Mouse (Mus musculus): ENCODE measurements around the gene Pola2. TPM values are rescaled to one million over a fixed set of nuclear protein-coding genes. Genes with fewer than 3 reads are reported as not detected.

The Pola2 gene
- polyA plus RNA-seq, 1 experiment from 2014 or later, result 65.4 TPM

- ATAC-seq (ENCODE audit: insufficient number of reproducible peaks, low FRiP score, low TSS enrichment, low read depth), result peak; percentile 69
- peak overlapping the region; percentile 54 for H3K9ac ChIP-seq
- H3K4me2 ChIP-seq (replicated peaks), result peak overlapping the region; percentile 99
- H3K27ac ChIP-seq (replicated peaks), result peak overlapping the region; percentile 87
- H3K4me1 ChIP-seq, result peaks cover 38% of the 10 kb centered on the region
- under 1% methylated on average over 38 of the region's 38 CpGs for WGBS
- H3K4me3 ChIP-seq (replicated peaks), result peak overlapping the region; percentile 67
- no peaks in the 10 kb centered on the region for H3K9me3 ChIP-seq (replicated peaks)
- no peaks in the 10 kb centered on the region for H3K27me3 ChIP-seq
- no peaks in the 10 kb centered on the region for H3K36me3 ChIP-seq
These were observed 39.9 kb downstream of the Pola2 start for GRCm38 (mm10) chr19:5923990-5924712.

GRCm38 (mm10) chr19:5922963-5923362 is 41.0 kb downstream of the Pola2 start:
- WGBS, result 93% methylated on average over 3 of the region's 3 CpGs
- H3K9ac ChIP-seq, result no peak overlapping the region
- H3K27me3 ChIP-seq, result no peaks in the 10 kb centered on the region
- H3K4me1 ChIP-seq, result peaks cover 27% of the 10 kb centered on the region
- no peaks in the 10 kb centered on the region for H3K9me3 ChIP-seq (replicated peaks)
- no peak overlapping the region for H3K4me3 ChIP-seq (replicated peaks)
- no peak overlapping the region for H3K27ac ChIP-seq (replicated peaks)
- no peak for ATAC-seq (ENCODE audit: insufficient number of reproducible peaks, low FRiP score, low TSS enrichment, low read depth)
- 0 out of 2 replicates have a peak overlapping the region, but pooled peaks have one; percentile 27 for H3K4me2 ChIP-seq (replicated peaks)
- H3K36me3 ChIP-seq, result peaks cover 5% of the 10 kb centered on the region

GRCm38 (mm10) chr19:5922119-5922942 is 41.7 kb downstream of the Pola2 start:
- Histone ChIP-seq H3K27ac (replicated peaks) (no peak overlapping the region), H3K27me3 (no peaks in the 10 kb centered on the region), H3K4me3 (replicated peaks) (no peak overlapping the region), H3K4me2 (replicated peaks) (peak overlapping the region; percentile 27), H3K9ac (peak overlapping the region; percentile 23; the same call in 1 of the 2 replicates), H3K4me1 (peaks cover 27% of the 10 kb centered on the region), H3K36me3 (peaks cover 11% of the 10 kb centered on the region), H3K9me3 (replicated peaks) (no peaks in the 10 kb centered on the region)
- WGBS, result 54% methylated on average over 15 of the region's 15 CpGs
- ATAC-seq (ENCODE audit: insufficient number of reproducible peaks, low FRiP score, low TSS enrichment, low read depth), result no peak

- Histone ChIP-seq H3K4me3 (replicated peaks) (0 out of 2 replicates have a peak overlapping the region, but pooled peaks have one; percentile 6), H3K9ac (0 out of 2 replicates have a peak overlapping the region, but pooled peaks have one; percentile 23), H3K36me3 (peaks cover 17% of the 10 kb centered on the region), H3K27ac (replicated peaks) (no peak overlapping the region), H3K4me1 (peaks cover 27% of the 10 kb centered on the region), H3K27me3 (no peaks in the 10 kb centered on the region), H3K9me3 (replicated peaks) (no peaks in the 10 kb centered on the region), H3K4me2 (replicated peaks) (peak overlapping the region; percentile 27)
- no peak for ATAC-seq (ENCODE audit: insufficient number of reproducible peaks, low FRiP score, low TSS enrichment, low read depth)
- 19% methylated on average over 9 of the region's 9 CpGs for WGBS
These were observed 42.3 kb downstream of the Pola2 start for GRCm38 (mm10) chr19:5921715-5922114.

- Histone ChIP-seq H3K9ac (peak within 1 kb of the TSS; percentile 86), H3K36me3 (peaks cover 18% of the 10 kb centered on the region), H3K4me3 (replicated peaks) (peak within 1 kb of the TSS; percentile 63), H3K4me1 (peaks cover 30% of the 10 kb centered on the region), H3K27me3 (no peaks in the 10 kb centered on the region), H3K27ac (replicated peaks) (peak within 1 kb of the TSS; percentile 88), H3K4me2 (replicated peaks) (peak within 1 kb of the TSS; percentile 75), H3K9me3 (replicated peaks) (no peaks in the 10 kb centered on the region)
- 20% methylated on average over 13 of the region's 13 CpGs for WGBS
- ATAC-seq (ENCODE audit: insufficient number of reproducible peaks, low FRiP score, low TSS enrichment, low read depth), result peak; percentile 11; the same call in 1 of the 2 replicates
These were observed 50.8 kb downstream of the Pola2 start, which contains the start of gene Dpf2 for GRCm38 (mm10) chr19:5913007-5913719. TSS of gene Dpf2 (minus strand) at chr19:5913010.

- peak overlapping the region; percentile 88 for H3K27ac ChIP-seq (replicated peaks)
- H3K4me2 ChIP-seq (replicated peaks), result peak overlapping the region; percentile 75
- H3K27me3 ChIP-seq, result no peaks in the 10 kb centered on the region
- peak overlapping the region; percentile 63 for H3K4me3 ChIP-seq (replicated peaks)
- H3K9me3 ChIP-seq (replicated peaks), result no peaks in the 10 kb centered on the region
- ATAC-seq (ENCODE audit: insufficient number of reproducible peaks, low FRiP score, low TSS enrichment, low read depth), result peak; percentile 95
- H3K9ac ChIP-seq, result peak overlapping the region; percentile 86
- under 1% methylated on average over 59 of the region's 59 CpGs for WGBS
- H3K36me3 ChIP-seq, result peaks cover 10% of the 10 kb centered on the region
- H3K4me1 ChIP-seq, result peaks cover 30% of the 10 kb centered on the region
These were observed 51.6 kb downstream of the Pola2 start for GRCm38 (mm10) chr19:5912103-5913006.

GRCm38 (mm10) chr19:5911430-5912102 is 52.4 kb downstream of the Pola2 start:
- WGBS, result 3% methylated on average over 14 of the region's 14 CpGs
- Histone ChIP-seq H3K27me3 (no peaks in the 10 kb centered on the region), H3K36me3 (peaks cover 10% of the 10 kb centered on the region), H3K4me2 (replicated peaks) (peak overlapping the region; percentile 75), H3K9me3 (replicated peaks) (no peaks in the 10 kb centered on the region), H3K4me3 (replicated peaks) (peak overlapping the region; percentile 63), H3K9ac (peak overlapping the region; percentile 86), H3K4me1 (peaks cover 30% of the 10 kb centered on the region), H3K27ac (replicated peaks) (peak overlapping the region; percentile 88)
- no peak for ATAC-seq (ENCODE audit: insufficient number of reproducible peaks, low FRiP score, low TSS enrichment, low read depth)

GRCm38 (mm10) chr19:5910221-5910620 is 53.8 kb downstream of the Pola2 start:
- Histone ChIP-seq H3K27me3 (no peaks in the 10 kb centered on the region), H3K9ac (peak overlapping the region; percentile 34; the same call in 1 of the 2 replicates), H3K27ac (replicated peaks) (peak overlapping the region; percentile 68), H3K9me3 (replicated peaks) (no peaks in the 10 kb centered on the region), H3K36me3 (peaks cover 19% of the 10 kb centered on the region), H3K4me3 (replicated peaks) (peak overlapping the region; percentile 16; the same call in 1 of the 2 replicates), H3K4me2 (replicated peaks) (peak overlapping the region; percentile 75), H3K4me1 (peaks cover 30% of the 10 kb centered on the region)
- ATAC-seq (ENCODE audit: insufficient number of reproducible peaks, low FRiP score, low TSS enrichment, low read depth), result peak; percentile 26; the same call in 1 of the 2 replicates
- 29% methylated on average over 6 of the region's 6 CpGs for WGBS

- no peak overlapping the region for H3K4me3 ChIP-seq (replicated peaks)
- H3K36me3 ChIP-seq, result peaks cover 49% of the 10 kb centered on the region
- peaks cover 22% of the 10 kb centered on the region for H3K4me1 ChIP-seq
- no peak overlapping the region for H3K4me2 ChIP-seq (replicated peaks)
- no peak overlapping the region for H3K27ac ChIP-seq (replicated peaks)
- ATAC-seq (ENCODE audit: insufficient number of reproducible peaks, low FRiP score, low TSS enrichment, low read depth), result no peak
- WGBS, result 56% methylated on average over 3 of the region's 3 CpGs
- H3K9ac ChIP-seq, result no peak overlapping the region
- H3K27me3 ChIP-seq, result no peaks in the 10 kb centered on the region
- no peaks in the 10 kb centered on the region for H3K9me3 ChIP-seq (replicated peaks)
These were observed 56.7 kb downstream of the Pola2 start for GRCm38 (mm10) chr19:5907275-5907674.

Measured in embryonic facial prominence, embryonic 15.5 days (tissue).